Mouse (Mus musculus) frontal cortex, postnatal 36 days (tissue): Measurements from ENCODE around the gene Syap1.
"Not testable (repeated sequence)": the region's sequence is repeated elsewhere in the genome, so short reads cannot be mapped to it uniquely, and the experiment has no call there.

Source experiments
- DNase-seq, 2 experiments: peaks; one replicate each; pipeline ENCODE4 v3.0.0; 2022; ENCODE audit warnings: low spot score in 2 of 2

Syap1 gene

DNA sequence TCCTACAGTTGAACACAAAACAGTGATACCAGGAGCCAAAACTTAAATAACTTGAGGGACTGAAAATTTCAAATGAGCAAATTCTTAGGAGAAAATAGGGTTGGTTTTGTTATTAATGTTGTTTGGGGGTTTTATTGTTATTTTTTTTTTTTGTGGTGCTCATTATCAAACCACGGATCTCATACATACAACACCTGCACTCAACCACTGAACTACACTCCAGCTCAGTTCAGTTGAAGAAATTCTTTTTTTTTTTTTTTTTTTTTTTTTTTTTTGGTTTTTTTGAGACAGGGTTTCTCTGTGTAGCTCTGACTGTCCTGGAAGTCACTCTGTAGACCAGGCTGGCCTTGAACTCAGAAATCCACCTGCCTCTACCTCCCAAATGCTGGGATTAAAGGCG, 57.9 kb downstream of the Syap1 start:
- DNase-seq, result not testable (repeated sequence)

DNA sequence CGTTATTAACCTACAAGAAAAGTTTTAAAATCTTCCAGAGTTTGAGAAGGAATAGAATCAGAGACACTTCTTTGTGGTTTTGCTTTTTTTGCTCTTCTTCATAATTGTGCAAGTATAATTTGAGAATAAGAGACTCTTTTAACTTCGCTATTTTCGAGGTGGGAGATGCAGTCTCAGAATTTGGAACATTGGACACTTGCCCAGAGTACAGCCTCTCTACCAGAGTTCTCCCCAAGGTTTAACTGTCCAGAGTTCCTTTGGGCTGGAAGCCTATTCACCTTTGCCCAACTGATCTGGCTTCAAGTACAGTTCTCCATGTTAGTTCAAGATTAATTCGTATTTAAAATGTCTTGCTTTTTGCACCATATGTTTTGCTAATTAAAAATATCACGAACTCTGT, 58.5 kb downstream of the Syap1 start:
- no peak for DNase-seq

DNA sequence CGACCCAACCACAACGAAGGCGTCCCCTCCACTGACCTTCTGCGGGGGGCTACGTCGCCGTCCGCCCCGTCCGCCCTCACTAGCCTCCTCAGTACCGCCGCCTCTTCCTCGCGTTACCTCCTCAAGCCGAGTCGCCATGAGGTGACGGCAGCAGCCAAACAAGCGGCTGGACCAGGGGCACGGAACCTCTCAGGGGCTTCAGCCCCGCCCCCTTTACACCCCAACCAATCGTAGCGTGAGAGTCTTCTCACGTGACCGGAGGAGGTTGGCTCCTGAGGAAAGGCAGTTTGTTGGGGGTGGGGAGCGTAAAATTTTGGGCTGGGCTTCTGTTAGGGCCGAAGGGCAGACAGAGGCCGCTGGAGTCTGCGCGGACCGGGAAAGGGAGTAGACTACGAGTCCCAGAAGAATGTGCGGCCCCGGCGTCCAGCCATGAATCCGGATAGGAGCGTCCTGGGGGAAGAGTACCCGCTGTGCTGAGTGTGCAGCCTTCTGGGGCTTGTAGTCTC, 59.0 kb downstream of the Syap1 start, which contains the start of gene Txlng:
Gene Txlng (minus strand): TSS at position 252 of the 506 bp plus-strand sequence.
- DNase-seq, result peak; percentile 94 to 96

DNA sequence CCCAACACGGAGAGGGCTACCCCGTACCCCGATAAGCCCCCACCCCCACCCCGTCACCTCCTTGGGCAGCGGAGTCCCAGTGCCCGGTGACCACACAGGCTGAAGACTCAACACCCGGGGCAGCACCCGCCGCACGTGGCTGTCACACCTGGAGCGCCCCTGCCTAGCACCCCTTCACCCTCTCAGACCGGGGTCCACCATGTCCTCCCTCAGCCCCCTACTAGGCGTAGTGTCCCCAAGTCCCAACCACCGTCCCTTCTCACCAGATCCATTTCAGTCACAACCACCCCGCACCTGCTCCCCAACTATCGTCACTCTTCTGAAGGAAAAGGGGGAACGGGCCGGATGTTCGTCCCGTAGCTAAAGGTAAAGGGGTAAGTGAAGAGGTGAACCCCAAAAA, 59.5 kb downstream of the Syap1 start:
- DNase-seq, result no peak

DNA sequence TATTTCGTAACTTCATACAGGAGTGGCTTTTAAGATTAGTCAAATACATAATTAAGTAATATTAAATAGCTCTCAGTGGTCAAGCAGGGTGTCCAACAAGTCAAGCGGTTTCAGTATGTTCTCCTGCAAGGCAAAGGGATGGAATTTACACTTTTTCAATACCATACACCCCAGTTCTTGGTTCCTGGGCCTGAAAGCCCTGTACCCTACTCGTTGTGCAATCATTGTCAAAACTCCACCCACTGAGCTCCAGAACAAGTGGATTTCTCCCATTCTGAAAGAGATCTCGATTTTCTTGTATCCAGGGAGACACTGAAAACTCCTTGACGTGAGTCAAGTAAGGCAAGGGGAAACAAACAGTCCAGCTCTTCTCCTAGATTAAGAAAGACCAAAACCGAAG, 60.2 kb downstream of the Syap1 start:
- peak in 1 of 2 experiments; percentile 3 for DNase-seq
